Mouse (Mus musculus): ENCODE data around the gene Cldn7. TPM values are rescaled to one million over a fixed set of nuclear protein-coding genes. Genes with fewer than 3 reads are reported as not detected.

Cldn7 gene
- total and polyA plus RNA-seq, 2 experiments from 2014 or later, result 0.34 TPM; not detected in 1

DNA sequence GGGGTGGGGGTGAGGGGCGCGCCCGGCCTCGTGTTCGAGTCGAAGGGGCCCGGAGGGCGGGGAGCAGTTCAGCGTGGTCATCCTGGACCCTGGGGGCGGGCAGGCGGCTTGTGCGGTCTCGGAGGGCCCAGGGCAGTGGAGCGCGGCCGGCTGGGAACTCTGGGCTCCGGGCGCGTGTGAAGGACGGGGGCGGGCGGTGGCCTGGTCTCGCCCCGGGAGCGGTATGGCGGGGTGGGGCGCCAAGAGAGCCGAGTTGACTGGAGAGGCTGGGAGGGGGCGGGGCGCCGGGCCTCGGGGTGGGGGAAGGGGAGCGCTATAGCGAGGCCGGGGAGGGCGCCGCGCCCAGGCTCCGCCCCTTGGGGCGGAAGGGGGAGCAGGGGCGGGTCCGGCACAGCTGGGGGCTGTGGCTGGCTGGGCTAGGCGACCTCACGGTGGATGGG lies 32.5 kb downstream of the Cldn7 start:
- ATAC-seq, result no peak
- peaks cover 26% of the 10 kb centered on the region for H3K4me1 ChIP-seq (ENCODE audit: insufficient read depth)
- 6% methylated on average over 30 of the region's 44 CpGs for WGBS

DNA sequence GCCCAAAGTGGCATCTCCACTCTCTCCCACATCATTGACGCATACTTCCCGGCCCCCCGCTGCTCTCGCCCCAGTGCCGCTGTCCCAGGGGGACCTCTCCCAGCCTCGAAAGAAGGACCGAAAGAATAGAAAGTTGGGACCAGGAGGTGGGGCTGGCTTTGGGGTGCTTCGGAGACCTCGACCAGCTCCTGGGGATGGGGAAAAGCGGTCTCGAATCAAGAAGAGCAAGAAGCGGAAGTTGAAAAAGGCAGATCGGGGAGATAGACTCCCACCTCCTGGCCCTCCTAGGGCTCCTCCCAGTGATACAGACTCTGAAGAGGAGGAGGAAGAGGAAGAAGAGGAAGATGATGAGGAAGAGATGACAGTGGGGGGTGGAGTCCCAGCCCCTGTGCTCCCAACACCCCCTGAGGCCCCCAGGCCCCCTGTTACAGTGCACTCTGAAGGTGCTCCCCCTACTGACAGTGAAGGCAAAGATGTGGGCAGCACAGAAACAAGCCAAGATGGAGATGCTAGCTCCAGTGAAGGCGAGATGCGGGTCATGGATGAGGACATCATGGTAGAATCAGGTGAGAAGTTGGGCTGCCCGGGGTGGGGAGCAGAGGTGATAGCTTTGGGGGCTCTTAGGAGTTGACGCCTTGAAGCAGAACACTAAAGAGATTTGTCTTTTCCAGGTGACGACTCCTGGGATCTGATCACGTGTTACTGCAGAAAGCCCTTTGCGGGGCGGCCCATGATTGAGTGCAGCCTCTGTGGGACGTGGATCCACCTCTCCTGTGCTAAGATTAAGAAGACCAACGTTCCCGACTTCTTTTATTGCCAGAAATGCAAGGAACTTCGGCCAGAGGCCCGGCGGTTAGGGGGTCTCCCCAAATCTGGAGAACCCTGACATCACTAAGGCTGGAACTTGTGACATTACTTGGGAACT lies 34.2 kb downstream of the Cldn7 start:
- H3K4me3 ChIP-seq (ENCODE audit: low read depth, low read length), result no peak overlapping the region
- no peaks in the 10 kb centered on the region for H3K27me3 ChIP-seq (ENCODE audit: insufficient read depth, low read length)
- WGBS, result 93% methylated on average over 27 of the region's 27 CpGs
- H3K27ac ChIP-seq (ENCODE audit: low read depth, low read length), result no peak overlapping the region
- peaks cover 26% of the 10 kb centered on the region for H3K4me1 ChIP-seq (ENCODE audit: insufficient read depth)
- no peak overlapping the region for H3K4me2 ChIP-seq (ENCODE audit: low read depth)
- no peak overlapping the region for H3K9ac ChIP-seq
- TF ChIP-seq CTCF (IDR thresholded peaks at IDR 0.05; ENCODE audit: low read depth), result peak; percentile 46
- H3K36me3 ChIP-seq (ENCODE audit: insufficient read depth), result peaks cover 29% of the 10 kb centered on the region
- ATAC-seq, result no peak
- no peak for DNase-seq
- no peaks in the 10 kb centered on the region for H3K9me3 ChIP-seq (ENCODE audit: low read length)

More for the DNA sequence above, 32.5 kb downstream of the Cldn7 start:
- peak overlapping the region; percentile 72 for H3K9ac ChIP-seq
- no peaks in the 10 kb centered on the region for H3K27me3 ChIP-seq (ENCODE audit: insufficient read depth, low read length)
- H3K9me3 ChIP-seq (ENCODE audit: low read length), result no peaks in the 10 kb centered on the region
- peak overlapping the region; percentile 73 for H3K4me2 ChIP-seq (ENCODE audit: low read depth)
- peaks cover 35% of the 10 kb centered on the region for H3K36me3 ChIP-seq (ENCODE audit: insufficient read depth)
- no peak for TF ChIP-seq CTCF (IDR thresholded peaks at IDR 0.05; ENCODE audit: low read depth)
- DNase-seq, result peak; percentile 71
- H3K4me3 ChIP-seq (ENCODE audit: low read depth, low read length), result peak overlapping the region; percentile 79
- H3K27ac ChIP-seq (ENCODE audit: low read depth, low read length), result peak overlapping the region; percentile 89

DNA sequence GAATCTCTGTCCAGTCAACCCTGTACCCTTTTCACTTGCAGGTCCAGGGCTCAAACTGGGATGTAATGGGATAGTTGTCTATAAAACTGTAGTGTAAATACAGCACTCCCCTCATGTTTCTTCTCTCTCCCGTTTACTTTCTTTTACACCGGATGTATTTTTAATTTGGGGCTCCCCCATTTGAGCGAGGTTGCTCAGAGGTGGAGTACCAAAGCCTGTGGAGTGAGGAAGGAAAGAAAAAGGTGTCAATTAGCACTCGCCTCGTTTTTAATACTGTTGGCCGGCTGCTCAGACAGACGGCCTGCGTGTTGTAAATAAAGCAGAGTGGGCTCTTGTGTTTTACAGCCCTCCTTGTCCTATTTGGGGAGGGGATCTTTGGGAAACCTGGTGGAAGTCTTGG lies 35.1 kb downstream of the Cldn7 start:
- Histone ChIP-seq H3K9ac (no peak overlapping the region), H3K4me3 (ENCODE audit: low read depth, low read length) (no peak overlapping the region), H3K27me3 (ENCODE audit: insufficient read depth, low read length) (no peaks in the 10 kb centered on the region), H3K27ac (ENCODE audit: low read depth, low read length) (0 out of 2 replicates have a peak overlapping the region, but pooled peaks have one; percentile 17), H3K36me3 (ENCODE audit: insufficient read depth) (peaks cover 21% of the 10 kb centered on the region), H3K4me1 (ENCODE audit: insufficient read depth) (peaks cover 26% of the 10 kb centered on the region), H3K4me2 (ENCODE audit: low read depth) (no peak overlapping the region), H3K9me3 (ENCODE audit: low read length) (no peaks in the 10 kb centered on the region)
- DNase-seq, result no peak
- no peak for ATAC-seq
- WGBS, result 85% methylated on average over 8 of the region's 8 CpGs
- no peak for TF ChIP-seq CTCF (IDR thresholded peaks at IDR 0.05; ENCODE audit: low read depth)

DNA sequence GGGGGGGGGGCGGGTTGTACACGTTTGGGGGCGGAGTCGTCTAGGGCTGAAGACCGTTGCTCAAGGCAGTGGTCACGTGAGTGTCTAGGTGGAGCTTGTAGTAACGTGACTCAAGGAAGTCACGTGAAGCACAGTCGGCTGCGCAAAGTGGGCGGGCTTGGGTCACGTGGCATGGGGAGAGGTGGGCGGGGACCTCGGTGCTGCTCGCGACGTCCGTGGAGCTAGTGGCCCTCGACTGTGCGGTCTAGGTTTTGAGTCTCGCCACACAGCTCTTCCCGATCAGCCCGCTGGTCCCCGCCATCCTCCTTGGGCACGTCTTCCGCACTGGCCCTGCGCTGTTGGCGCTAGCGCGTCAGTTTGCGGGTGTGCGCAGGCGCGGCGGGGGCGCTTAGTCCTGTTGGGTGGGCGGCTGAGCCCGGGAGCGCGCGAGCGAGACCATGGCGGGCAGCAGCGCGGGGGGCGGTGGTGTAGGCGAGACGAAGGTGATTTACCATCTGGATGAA lies 35.9 kb downstream of the Cldn7 start, which contains the start of gene Dvl2:
TSS of gene Dvl2 (plus strand) at position 200 of the 503 bp plus-strand sequence.
- Histone ChIP-seq H3K4me1 (ENCODE audit: insufficient read depth) (peaks cover 26% of the 10 kb centered on the region), H3K36me3 (ENCODE audit: insufficient read depth) (peaks cover 27% of the 10 kb centered on the region), H3K27me3 (ENCODE audit: insufficient read depth, low read length) (no peaks in the 10 kb centered on the region), H3K9ac (peak within 1 kb of the TSS; percentile 77), H3K4me2 (ENCODE audit: low read depth) (peak within 1 kb of the TSS; percentile 74), H3K27ac (ENCODE audit: low read depth, low read length) (peak within 1 kb of the TSS; percentile 97), H3K9me3 (ENCODE audit: low read length) (no peaks in the 10 kb centered on the region), H3K4me3 (ENCODE audit: low read depth, low read length) (peak within 1 kb of the TSS; percentile 74)
- peak; percentile 97 for DNase-seq
- peak; percentile 81 for ATAC-seq
- no peak; the same call in 1 of the 2 replicates for TF ChIP-seq CTCF (IDR thresholded peaks at IDR 0.05; ENCODE audit: low read depth)
- under 1% methylated on average over 47 of the region's 48 CpGs for WGBS

DNA sequence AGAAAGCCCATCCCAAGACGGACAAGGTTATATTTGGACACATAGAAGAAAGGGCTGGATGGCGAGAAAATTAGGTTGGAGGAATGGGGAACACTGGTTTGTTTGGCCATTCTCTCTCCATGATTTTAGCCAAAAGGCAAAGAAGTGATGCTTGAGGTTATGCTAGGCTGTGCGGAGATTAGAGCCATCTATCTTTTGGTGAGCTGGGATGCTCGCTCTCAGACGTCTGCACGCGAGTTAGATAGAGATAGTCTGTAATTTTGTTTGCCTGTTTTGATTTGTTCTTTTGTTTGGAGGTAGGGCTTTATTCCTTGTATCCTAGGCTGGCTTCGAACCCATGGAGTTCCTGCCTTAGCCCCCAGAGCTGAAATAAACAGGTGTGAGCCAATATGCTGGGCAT lies 36.6 kb downstream of the Cldn7 start:
- peak overlapping the region; percentile 97 for H3K27ac ChIP-seq (ENCODE audit: low read depth, low read length)
- peak overlapping the region; percentile 74 for H3K4me2 ChIP-seq (ENCODE audit: low read depth)
- H3K9ac ChIP-seq, result peak overlapping the region; percentile 77
- no peaks in the 10 kb centered on the region for H3K27me3 ChIP-seq (ENCODE audit: insufficient read depth, low read length)
- 12% methylated on average over 8 of the region's 8 CpGs for WGBS
- DNase-seq, result no peak
- H3K4me3 ChIP-seq (ENCODE audit: low read depth, low read length), result peak overlapping the region; percentile 74
- no peaks in the 10 kb centered on the region for H3K9me3 ChIP-seq (ENCODE audit: low read length)
- H3K4me1 ChIP-seq (ENCODE audit: insufficient read depth), result peaks cover 26% of the 10 kb centered on the region
- TF ChIP-seq CTCF (IDR thresholded peaks at IDR 0.05; ENCODE audit: low read depth), result no peak
- peaks cover 35% of the 10 kb centered on the region for H3K36me3 ChIP-seq (ENCODE audit: insufficient read depth)
- no peak for ATAC-seq

DNA sequence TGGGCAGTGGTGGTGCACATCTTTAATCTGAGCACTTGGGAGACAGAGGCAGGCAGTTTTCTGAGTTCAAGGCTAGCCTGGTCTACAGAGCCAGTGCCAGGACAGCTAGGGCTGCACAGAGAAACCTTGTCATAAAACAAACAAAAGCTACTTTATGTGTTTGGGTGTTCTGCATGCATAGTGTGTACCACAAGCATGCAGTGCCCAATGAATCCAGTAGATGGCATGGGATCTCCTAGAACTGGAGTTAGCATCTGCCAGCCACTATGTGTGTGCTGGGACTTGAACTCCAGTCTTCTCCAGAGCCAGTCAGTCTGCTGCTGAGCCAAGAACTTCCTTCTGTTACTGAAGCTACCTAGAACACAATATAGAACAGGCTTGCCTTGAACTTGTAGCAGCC lies 37.3 kb downstream of the Cldn7 start:
- peak overlapping the region; percentile 74 for H3K4me3 ChIP-seq (ENCODE audit: low read depth, low read length)
- H3K36me3 ChIP-seq (ENCODE audit: insufficient read depth), result peaks cover 41% of the 10 kb centered on the region
- DNase-seq, result peak; percentile 57
- no peaks in the 10 kb centered on the region for H3K9me3 ChIP-seq (ENCODE audit: low read length)
- peaks cover 26% of the 10 kb centered on the region for H3K4me1 ChIP-seq (ENCODE audit: insufficient read depth)
- no peaks in the 10 kb centered on the region for H3K27me3 ChIP-seq (ENCODE audit: insufficient read depth, low read length)
- TF ChIP-seq CTCF (IDR thresholded peaks at IDR 0.05; ENCODE audit: low read depth), result peak; percentile 75
- H3K4me2 ChIP-seq (ENCODE audit: low read depth), result peak overlapping the region; percentile 74
- H3K27ac ChIP-seq (ENCODE audit: low read depth, low read length), result no peak overlapping the region
- no peak for ATAC-seq
- H3K9ac ChIP-seq, result peak overlapping the region; percentile 77; the same call in 1 of the 2 replicates

DNA sequence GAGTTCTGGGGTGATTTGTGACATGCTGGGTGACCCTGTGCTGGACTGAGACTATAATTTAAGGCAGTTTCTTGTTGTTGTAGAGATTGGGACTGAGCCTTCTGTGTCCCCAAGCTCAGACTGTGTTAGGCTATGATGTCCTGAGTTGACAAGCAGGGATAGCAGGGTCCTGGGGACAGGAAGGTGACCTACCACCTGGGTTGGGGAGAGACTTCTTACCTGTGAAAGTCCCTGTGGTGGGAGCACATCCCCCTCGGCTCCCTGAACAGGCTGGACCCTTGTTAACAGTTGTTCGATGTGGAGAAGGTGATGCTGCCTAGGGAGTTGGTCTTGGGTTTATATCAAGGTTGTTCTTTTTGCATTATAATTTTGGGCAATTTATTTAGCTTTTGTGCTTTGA lies 37.9 kb downstream of the Cldn7 start:
- no peak overlapping the region for H3K27ac ChIP-seq (ENCODE audit: low read depth, low read length)
- H3K4me1 ChIP-seq (ENCODE audit: insufficient read depth), result peaks cover 25% of the 10 kb centered on the region
- no peak for DNase-seq
- H3K4me2 ChIP-seq (ENCODE audit: low read depth), result peak overlapping the region; percentile 74
- H3K27me3 ChIP-seq (ENCODE audit: insufficient read depth, low read length), result no peaks in the 10 kb centered on the region
- no peak for ATAC-seq
- H3K9ac ChIP-seq, result no peak overlapping the region; the same call in 1 of the 2 replicates
- H3K9me3 ChIP-seq (ENCODE audit: low read length), result no peaks in the 10 kb centered on the region
- TF ChIP-seq CTCF (IDR thresholded peaks at IDR 0.05; ENCODE audit: low read depth), result no peak
- peaks cover 47% of the 10 kb centered on the region for H3K36me3 ChIP-seq (ENCODE audit: insufficient read depth)
- 88% methylated on average over 2 of the region's 2 CpGs for WGBS
- 0 out of 2 replicates have a peak overlapping the region, but pooled peaks have one; percentile 7 for H3K4me3 ChIP-seq (ENCODE audit: low read depth, low read length)
